Mouse (Mus musculus) forebrain, postnatal 0 days (tissue): ENCODE measurements around the gene Iglon5. TPM values are rescaled to one million over a fixed set of nuclear protein-coding genes. Genes with fewer than 3 reads are reported as not detected.
A peak's percentile ranks its signal among the peaks of the same experiment; 100 is the strongest.

ENCODE experiments used
- ATAC-seq: fragments of 200-750 bp; cut with Nextera tagmentation; 2 replicates; pipeline ENCODE4 v1.8.0; 2017; ENCODE audit warnings: mild to moderate bottlenecking, moderate library complexity
- DNase-seq: peaks from one replicate; pipeline ENCODE4 v3.0.0-alpha.2; 2015
- H3K27ac ChIP-seq: fragments of 300-500 bp; sonication (generic); 2 replicates; pipeline ENCODE4 v1.5.1; 2014; ENCODE audit warnings: low read depth, mild to moderate bottlenecking, antibody characterized with exemption, low read length, moderate library complexity, mixed read lengths
- H3K27me3 ChIP-seq: fragments of 300-500 bp; sonication (generic); 2 replicates; pipeline ENCODE4 v1.6.1; 2014; ENCODE audit warnings: mild to moderate bottlenecking, low read length, mixed read lengths; ENCODE audit not compliant: insufficient read depth
- H3K36me3 ChIP-seq: fragments of 300-500 bp; sonication (generic); 2 replicates; pipeline ENCODE4 v1.6.1; 2014; ENCODE audit warnings: mild to moderate bottlenecking, moderate library complexity; ENCODE audit not compliant: insufficient read depth
- H3K4me1 ChIP-seq: fragments of 300-500 bp; sonication (generic); 2 replicates; pipeline ENCODE4 v1.6.1; 2014; ENCODE audit warnings: antibody characterized with exemption; ENCODE audit not compliant: insufficient read depth
- H3K4me2 ChIP-seq: fragments of 300-500 bp; sonication (generic); 2 replicates; pipeline ENCODE4 v1.6.1; 2014; ENCODE audit warnings: low read depth, mild to moderate bottlenecking, moderate library complexity
- H3K4me3 ChIP-seq: fragments of 300-500 bp; sonication (generic); 2 replicates; pipeline ENCODE4 v1.5.1; 2014; ENCODE audit warnings: low read depth, low read length, mixed read lengths
- H3K9ac ChIP-seq: fragments of 300-500 bp; sonication (generic); 2 replicates; pipeline ENCODE4 v1.6.1; 2014; ENCODE audit warnings: mild to moderate bottlenecking
- H3K9me3 ChIP-seq: fragments of 300-500 bp; sonication (generic); 2 replicates; pipeline ENCODE4 v1.6.1; 2016; ENCODE audit warnings: low read length
- CTCF ChIP-seq: sonication (generic); IDR thresholded peaks from 2 replicates; pipeline ENCODE4 v1.5.1; 2016; ENCODE audit warnings: antibody characterized with exemption, control low read depth, low read depth
- WGBS: fragments of 180-500 bp; shearing (Covaris S2); extraction: QIAGEN DNeasy Blood & Tissue Kit; methylation state at CpG from one replicate; pipeline ENCODE4 v1.1.7; 2014; 5-methylcytosine and 5-hydroxymethylcytosine counted together
- polyA plus RNA-seq: library from polyadenylated mRNA; unstranded; fragments of >200 nt; fragmentation: Nextera tagmentation; extraction: Ambion mirVana; gene quantifications from 2 replicates; pipeline ENCODE4 v1.2.1, GENCODE M21; 2015
- total RNA-seq: library from RNA; depleted of rRNA; stranded (reverse); fragments of >200 nt; gene quantifications from 2 replicates; pipeline ENCODE4 v1.2.3, GENCODE M21; 2014

Iglon5 gene
- total and polyA plus RNA-seq, 2 experiments from 2014 or later: 4.4 to 24.9 TPM

DNA sequence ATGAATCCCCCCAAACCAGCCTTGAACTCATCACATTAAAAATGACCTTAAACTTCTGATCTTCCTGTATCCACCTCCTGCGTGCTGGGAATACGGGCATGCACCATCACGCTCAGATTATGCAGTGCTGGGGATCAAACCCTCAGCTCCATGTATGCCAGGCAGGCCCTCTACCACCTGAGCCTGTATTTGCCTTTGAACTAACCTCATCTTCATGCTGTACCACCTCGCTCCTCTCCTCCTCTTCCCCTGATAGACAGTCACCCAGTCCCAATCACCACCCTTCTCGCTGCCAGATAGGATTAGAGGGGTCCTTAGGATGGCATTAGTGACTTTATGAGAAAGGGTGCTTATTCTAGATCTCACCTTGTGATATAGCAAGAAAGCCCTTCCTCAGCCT is 25.2 kb upstream of the Iglon5 start:
- ATAC-seq (no peak), DNase-seq (no peak)
- no peak for TF ChIP-seq CTCF

DNA sequence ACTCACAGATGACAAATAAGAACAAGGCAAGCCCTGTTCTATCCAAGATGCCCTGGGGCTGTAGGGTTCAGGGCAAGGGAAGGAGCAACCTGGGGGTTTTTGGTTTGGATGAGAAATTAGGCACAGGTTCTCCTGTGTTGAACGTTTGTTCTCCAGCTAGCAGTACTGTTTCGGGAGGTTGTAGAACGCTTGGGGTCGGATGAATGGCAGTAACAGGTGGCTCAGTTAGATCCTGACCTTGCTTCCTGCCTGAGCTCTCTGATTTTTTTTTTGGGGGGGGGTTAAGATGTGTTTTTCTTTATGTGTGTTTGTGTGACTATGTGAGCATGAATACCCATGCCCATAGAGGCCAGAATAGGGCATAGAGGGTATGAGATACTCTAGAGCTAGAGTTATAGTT is 22.6 kb upstream of the Iglon5 start:
- no peak overlapping the region for H3K9ac ChIP-seq
- WGBS: 75% methylated on average over 4 of the region's 4 CpGs
- no peaks in the 10 kb centered on the region for H3K36me3 ChIP-seq
- no peak overlapping the region for H3K4me2 ChIP-seq
- H3K27me3 ChIP-seq: no peaks in the 10 kb centered on the region; the same call in 1 of the 2 replicates
- H3K27ac ChIP-seq: no peak overlapping the region
- DNase-seq: no peak
- no peak for TF ChIP-seq CTCF
- no peaks in the 10 kb centered on the region for H3K4me1 ChIP-seq
- H3K4me3 ChIP-seq: no peak overlapping the region
- no peaks in the 10 kb centered on the region for H3K9me3 ChIP-seq
- no peak for ATAC-seq

More for the DNA sequence above, 25.2 kb upstream of the Iglon5 start:
- Histone ChIP-seq H3K4me2 (no peak overlapping the region), H3K27ac (no peak overlapping the region), H3K4me1 (no peaks in the 10 kb centered on the region), H3K36me3 (no peaks in the 10 kb centered on the region), H3K27me3 (no peaks in the 10 kb centered on the region), H3K4me3 (no peak overlapping the region), H3K9me3 (no peaks in the 10 kb centered on the region), H3K9ac (no peak overlapping the region)
- WGBS: 83% methylated on average over 5 of the region's 5 CpGs

DNA sequence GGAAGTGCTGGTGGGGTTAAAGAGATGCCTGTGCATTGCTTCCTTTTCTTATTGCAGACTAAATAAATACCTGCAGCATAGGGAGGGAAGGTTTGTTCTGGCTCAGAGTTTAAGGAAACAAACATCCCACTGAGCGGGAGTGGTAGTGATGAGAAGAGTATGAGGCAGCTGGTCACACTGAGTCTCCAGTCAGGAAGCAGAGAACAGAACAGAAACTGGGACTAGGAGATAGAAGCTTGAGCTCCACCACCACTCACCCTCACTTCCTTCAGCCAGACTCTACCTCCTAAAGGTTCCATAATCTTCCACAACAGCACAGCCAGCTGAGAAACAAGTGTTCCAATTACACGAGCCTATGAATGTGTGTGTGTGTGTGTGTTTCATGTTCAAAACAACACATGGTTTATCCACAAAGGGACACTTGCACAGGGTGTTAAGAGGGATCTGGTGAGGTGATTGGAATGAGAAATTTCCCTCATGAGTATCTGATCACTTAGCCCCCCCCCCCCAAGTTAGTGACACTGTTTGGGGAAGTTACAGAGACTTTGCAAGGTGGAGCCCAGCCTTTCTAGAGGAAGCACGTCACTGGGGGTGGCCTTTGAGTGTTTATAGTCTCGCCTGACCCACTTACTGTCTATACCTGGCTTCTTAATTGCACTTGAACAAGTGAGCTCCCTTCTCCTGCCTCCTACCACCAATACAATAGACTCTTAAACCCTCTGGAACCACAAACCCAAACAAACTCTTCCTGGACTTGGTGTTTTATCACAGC is 22.0 kb upstream of the Iglon5 start:
- Histone ChIP-seq H3K27ac (no peak overlapping the region), H3K4me1 (no peaks in the 10 kb centered on the region), H3K4me3 (no peak overlapping the region), H3K36me3 (no peaks in the 10 kb centered on the region), H3K9ac (no peak overlapping the region), H3K4me2 (no peak overlapping the region), H3K27me3 (no peaks in the 10 kb centered on the region; the same call in 1 of the 2 replicates), H3K9me3 (no peaks in the 10 kb centered on the region)
- DNase-seq (no peak), ATAC-seq (no peak)
- WGBS: 64% methylated on average over 4 of the region's 4 CpGs
- TF ChIP-seq CTCF: no peak

DNA sequence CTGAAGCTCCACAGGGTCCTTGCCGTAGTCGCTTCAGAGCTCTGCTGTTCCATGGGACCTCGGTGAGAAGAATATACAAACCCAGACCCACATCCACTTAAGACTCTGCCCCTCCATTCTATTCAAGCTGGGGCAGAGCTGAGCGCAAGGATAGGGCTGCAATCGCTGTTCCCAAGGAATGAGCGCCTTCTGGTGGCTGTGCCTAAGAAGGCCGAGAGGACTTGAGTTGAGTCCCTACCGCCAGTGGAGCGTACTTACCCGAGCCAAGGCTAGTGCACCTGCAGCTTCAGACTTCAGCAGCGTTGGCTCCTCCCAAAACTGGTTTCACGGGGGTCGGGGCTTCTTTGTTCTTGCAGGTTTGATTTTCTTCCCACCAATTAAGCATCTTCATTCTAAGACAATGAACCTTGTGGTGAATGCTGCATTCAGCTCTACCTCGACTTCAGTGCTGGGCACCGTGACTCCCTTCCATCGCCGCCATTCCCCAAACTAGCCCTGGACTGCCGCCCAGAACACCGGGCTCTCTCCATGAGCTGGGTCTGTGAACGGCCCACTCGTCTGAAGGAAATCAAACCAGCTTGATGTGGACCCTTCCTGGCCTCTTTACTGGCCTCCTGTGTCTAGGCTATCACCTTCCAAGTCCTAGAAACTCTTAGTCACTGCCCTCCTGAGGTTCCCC is 5.6 kb upstream of the Iglon5 start:
- WGBS: 10% methylated on average over 21 of the region's 21 CpGs
- DNase-seq (peak; percentile 69), ATAC-seq (peak; percentile 81)
- Histone ChIP-seq H3K9ac (no peak overlapping the region), H3K4me1 (no peaks in the 10 kb centered on the region), H3K27ac (no peak overlapping the region), H3K4me3 (no peak overlapping the region), H3K4me2 (no peak overlapping the region), H3K9me3 (no peaks in the 10 kb centered on the region), H3K27me3 (no peaks in the 10 kb centered on the region), H3K36me3 (no peaks in the 10 kb centered on the region)
- TF ChIP-seq CTCF: peak; percentile 81

DNA sequence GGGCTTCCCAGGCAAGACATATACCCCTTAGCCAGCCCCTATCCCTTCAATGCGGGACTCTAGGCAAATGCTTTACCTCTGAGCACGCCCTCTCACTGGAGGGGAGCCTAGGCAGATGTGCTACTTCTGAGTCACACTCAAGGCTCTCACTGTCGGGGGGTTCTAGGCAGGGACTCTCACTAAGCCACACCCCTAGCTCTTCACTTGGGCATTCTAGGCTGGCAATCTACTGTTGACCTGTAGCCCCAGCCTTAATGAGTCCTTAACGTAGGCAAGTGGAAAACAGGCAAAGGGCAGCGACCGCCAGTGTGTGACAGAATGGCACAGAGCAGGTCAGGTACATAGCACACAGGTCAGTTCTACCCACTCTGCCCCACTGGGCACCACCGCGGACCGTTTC is 986 bp upstream of the Iglon5 start:
- Histone ChIP-seq H3K4me1 (peaks cover 7% of the 10 kb centered on the region; the same call in 1 of the 2 replicates), H3K27ac (no peak overlapping the region), H3K36me3 (no peaks in the 10 kb centered on the region), H3K9ac (no peak overlapping the region), H3K27me3 (no peaks in the 10 kb centered on the region), H3K9me3 (no peaks in the 10 kb centered on the region), H3K4me3 (no peak overlapping the region), H3K4me2 (0 out of 2 replicates have a peak overlapping the region, but pooled peaks have one; percentile 83)
- DNase-seq (no peak), ATAC-seq (no peak)
- 73% methylated on average over 9 of the region's 9 CpGs for WGBS
- TF ChIP-seq CTCF: no peak

DNA sequence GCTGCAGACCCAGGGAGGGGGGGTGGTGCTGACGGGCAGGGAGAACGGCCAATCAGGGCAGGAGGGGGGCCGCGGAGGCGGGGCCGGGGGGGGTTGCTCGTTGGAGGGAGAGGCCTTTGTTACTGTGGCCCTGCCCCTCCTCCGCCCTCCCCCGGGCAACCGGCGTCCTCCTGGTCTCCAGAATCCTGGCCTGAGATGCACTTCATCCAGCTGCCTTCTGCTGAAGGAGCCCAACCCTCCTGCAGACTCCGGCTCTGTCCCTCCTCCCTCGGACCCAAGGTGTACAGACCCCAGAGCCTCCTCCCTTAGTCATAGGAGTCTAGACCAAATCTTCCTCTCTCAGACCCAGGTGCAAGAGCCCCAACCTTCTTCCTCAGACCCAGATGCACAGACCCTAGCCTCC is 308 bp upstream of the Iglon5 start:
- peak; percentile 92 for ATAC-seq
- peak overlapping the region; percentile 83 for H3K4me2 ChIP-seq
- no peaks in the 10 kb centered on the region for H3K27me3 ChIP-seq
- H3K27ac ChIP-seq: peak overlapping the region; percentile 83
- no peak for TF ChIP-seq CTCF
- 0% methylated on average over 2 of the region's 13 CpGs for WGBS
- peak overlapping the region; percentile 93 for H3K9ac ChIP-seq
- no peaks in the 10 kb centered on the region for H3K36me3 ChIP-seq
- peak overlapping the region; percentile 75 for H3K4me3 ChIP-seq
- H3K9me3 ChIP-seq: no peaks in the 10 kb centered on the region
- H3K4me1 ChIP-seq: peaks cover 7% of the 10 kb centered on the region; the same call in 1 of the 2 replicates
- DNase-seq: peak; percentile 84

DNA sequence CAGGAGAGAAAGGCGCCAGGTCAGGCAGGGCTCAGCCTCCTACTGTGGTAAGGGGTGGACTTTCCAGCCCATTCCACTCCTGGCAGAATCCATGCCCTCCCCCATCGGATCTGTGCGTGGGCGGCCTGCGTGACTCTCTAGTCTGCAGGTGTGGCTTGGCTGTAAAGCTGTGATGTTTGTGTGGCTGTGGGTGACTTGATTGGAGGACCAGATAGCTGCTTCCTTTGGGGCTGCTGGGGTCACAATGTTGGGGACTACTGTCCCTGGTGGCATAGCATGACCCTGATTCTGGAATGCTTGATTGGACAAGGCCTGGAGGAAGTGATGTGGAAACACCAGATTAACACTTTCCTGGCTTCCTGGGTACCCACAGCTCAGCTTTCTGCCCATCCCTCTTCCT is 1.2 kb downstream of the Iglon5 start:
- H3K27ac ChIP-seq: peak overlapping the region; percentile 83; the same call in 1 of the 2 replicates
- H3K9ac ChIP-seq: peak overlapping the region; percentile 93; the same call in 1 of the 2 replicates
- H3K4me1 ChIP-seq: peaks cover 7% of the 10 kb centered on the region; the same call in 1 of the 2 replicates
- DNase-seq (no peak), ATAC-seq (peak; percentile 15)
- no peaks in the 10 kb centered on the region for H3K27me3 ChIP-seq
- peak overlapping the region; percentile 75 for H3K4me3 ChIP-seq
- H3K9me3 ChIP-seq: no peaks in the 10 kb centered on the region
- H3K4me2 ChIP-seq: peak overlapping the region; percentile 83
- WGBS: 46% methylated on average over 5 of the region's 5 CpGs
- TF ChIP-seq CTCF: no peak
- no peaks in the 10 kb centered on the region for H3K36me3 ChIP-seq
